Mouse (Mus musculus) erythroblast, embryonic 14.5 days (primary cell): Measurements from ENCODE around the gene Nfatc2. TPM values are rescaled to one million over a fixed set of nuclear protein-coding genes. Genes with fewer than 3 reads are reported as not detected.

ENCODE experiments used
- H3K27me3 ChIP-seq: 2 replicates; pipeline ENCODE4 v1.6.1; 2012; ENCODE audit warnings: inconsistent platforms; ENCODE audit not compliant: control insufficient read depth
- H3K36me3 ChIP-seq: 2 replicates; pipeline ENCODE4 v1.6.1; 2012; ENCODE audit warnings: mild to moderate bottlenecking, inconsistent platforms; ENCODE audit not compliant: control insufficient read depth
- H3K4me1 ChIP-seq: 2 replicates; pipeline ENCODE4 v1.6.1; 2012; ENCODE audit warnings: inconsistent platforms; ENCODE audit not compliant: control insufficient read depth
- H3K4me3 ChIP-seq: replicated peaks from 2 replicates; pipeline ENCODE3; 2012; ENCODE audit warnings: moderate library complexity, mild to moderate bottlenecking, inconsistent platforms
- H3K9me3 ChIP-seq: 2 replicates; pipeline ENCODE4 v1.6.1; 2012; ENCODE audit warnings: low read length, inconsistent platforms, mixed read lengths; ENCODE audit not compliant: control insufficient read depth
- GATA1 ChIP-seq: IDR thresholded peaks from 2 replicates; pipeline ENCODE4 v1.6.1; 2012; ENCODE audit warnings: low read length, inconsistent platforms, mixed read lengths
- TAL1 ChIP-seq: IDR thresholded peaks from 3 replicates; pipeline ENCODE4 v1.6.1; 2012; ENCODE audit warnings: low read length, inconsistent platforms, mixed read lengths
- polyA plus RNA-seq: library from polyadenylated mRNA; stranded (reverse); fragments of >175 nt; gene quantifications from 2 replicates; pipeline ENCODE4 v1.2.3, GENCODE M21; 2012

Gene Nfatc2
- polyA plus RNA-seq, 1 experiment = not detected

DNA sequence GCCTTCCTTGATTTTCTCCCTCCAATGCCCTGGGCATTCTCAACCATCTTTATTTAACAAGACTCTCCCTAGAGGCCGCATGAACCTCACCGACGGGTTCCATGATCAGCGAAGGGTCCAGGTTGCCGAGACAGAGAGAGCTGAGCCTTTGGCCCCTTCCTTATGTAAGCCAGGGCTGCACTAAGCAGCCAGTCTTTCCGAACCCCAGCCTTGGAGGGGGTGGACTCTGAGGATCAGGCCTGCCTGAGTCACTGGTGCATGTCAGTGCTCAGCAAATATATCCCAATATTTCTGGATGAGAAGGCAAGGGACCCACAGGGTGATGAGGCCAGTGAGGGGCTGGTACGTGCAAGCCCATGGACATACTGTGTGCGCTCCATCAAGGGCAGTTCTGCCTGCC, 72.9 kb downstream of the Nfatc2 start:
- no peak for TF ChIP-seq TAL1
- no peak for TF ChIP-seq GATA1
- H3K4me3 ChIP-seq = no peak overlapping the region
- H3K9me3 ChIP-seq = no peaks in the 10 kb centered on the region; the same call in 1 of the 2 replicates
- peaks cover 6% of the 10 kb centered on the region for H3K4me1 ChIP-seq
- H3K36me3 ChIP-seq = no peaks in the 10 kb centered on the region
- peaks cover 6% of the 10 kb centered on the region for H3K27me3 ChIP-seq

GRCm38 (mm10) chr2:168527430-168527792, 74.0 kb downstream of the Nfatc2 start:
- H3K4me1 ChIP-seq = peaks cover 6% of the 10 kb centered on the region
- H3K36me3 ChIP-seq = no peaks in the 10 kb centered on the region
- H3K4me3 ChIP-seq = no peak overlapping the region
- H3K27me3 ChIP-seq = peaks cover 6% of the 10 kb centered on the region
- no peak for TF ChIP-seq TAL1
- TF ChIP-seq GATA1 = no peak
- no peaks in the 10 kb centered on the region; the same call in 1 of the 2 replicates for H3K9me3 ChIP-seq

GRCm38 (mm10) chr2:168526547-168527429, 74.7 kb downstream of the Nfatc2 start:
- H3K36me3 ChIP-seq = no peaks in the 10 kb centered on the region
- no peak for TF ChIP-seq TAL1
- TF ChIP-seq GATA1 = no peak
- no peaks in the 10 kb centered on the region; the same call in 1 of the 2 replicates for H3K9me3 ChIP-seq

DNA sequence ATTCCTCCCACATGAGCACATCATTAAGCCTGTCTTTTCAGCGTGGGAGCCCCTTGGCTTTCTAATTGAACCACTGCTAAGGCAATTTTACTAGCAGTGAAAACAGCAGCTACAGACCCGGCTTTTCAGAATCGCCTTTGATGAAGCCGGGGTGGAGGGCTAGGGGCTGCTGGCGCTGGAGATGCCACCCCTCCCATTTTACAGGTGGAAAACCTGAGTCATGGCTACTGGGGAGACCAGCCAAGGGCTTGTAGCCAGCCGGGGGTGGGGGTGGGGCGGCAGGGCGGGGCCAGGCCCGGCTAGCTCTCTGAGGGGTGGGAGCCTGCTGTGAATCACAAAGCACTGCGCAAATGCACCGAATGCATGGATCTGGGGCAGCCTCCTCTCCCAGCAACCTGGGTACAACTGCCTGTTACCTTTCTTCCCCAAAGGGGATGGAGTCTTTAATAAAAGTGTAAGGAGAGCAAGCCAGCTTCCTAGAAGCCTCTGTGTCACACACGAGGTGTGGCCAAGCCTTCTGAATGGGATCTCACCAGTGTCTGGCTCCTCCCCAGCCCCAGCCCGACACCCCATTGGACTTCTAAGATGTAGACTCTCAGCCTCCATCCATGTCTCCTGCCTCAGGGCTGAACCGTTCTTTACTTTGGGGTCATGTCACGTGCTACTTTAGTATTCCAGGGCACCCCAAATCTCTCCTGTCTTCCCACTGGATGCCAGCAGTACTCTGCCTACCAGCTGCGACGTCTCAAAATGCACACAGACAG, 75.9 kb downstream of the Nfatc2 start:
- TF ChIP-seq GATA1 = no peak
- TF ChIP-seq TAL1 = no peak
- H3K27me3 ChIP-seq = peaks cover 6% of the 10 kb centered on the region
- H3K36me3 ChIP-seq = no peaks in the 10 kb centered on the region
- peaks cover 6% of the 10 kb centered on the region for H3K4me1 ChIP-seq
- H3K4me3 ChIP-seq = no peak overlapping the region
- H3K9me3 ChIP-seq = no peaks in the 10 kb centered on the region; the same call in 1 of the 2 replicates

More at GRCm38 (mm10) chr2:168526547-168527429, 74.7 kb downstream of the Nfatc2 start:
- H3K4me1 ChIP-seq = peaks cover 6% of the 10 kb centered on the region
- H3K27me3 ChIP-seq = peaks cover 6% of the 10 kb centered on the region
- no peak overlapping the region for H3K4me3 ChIP-seq

- Histone ChIP-seq H3K27me3 (peaks cover 6% of the 10 kb centered on the region), H3K36me3 (no peaks in the 10 kb centered on the region), H3K9me3 (no peaks in the 10 kb centered on the region; the same call in 1 of the 2 replicates)
Measured at GRCm38 (mm10) chr2:168524905-168525381, 76.5 kb downstream of the Nfatc2 start.

DNA sequence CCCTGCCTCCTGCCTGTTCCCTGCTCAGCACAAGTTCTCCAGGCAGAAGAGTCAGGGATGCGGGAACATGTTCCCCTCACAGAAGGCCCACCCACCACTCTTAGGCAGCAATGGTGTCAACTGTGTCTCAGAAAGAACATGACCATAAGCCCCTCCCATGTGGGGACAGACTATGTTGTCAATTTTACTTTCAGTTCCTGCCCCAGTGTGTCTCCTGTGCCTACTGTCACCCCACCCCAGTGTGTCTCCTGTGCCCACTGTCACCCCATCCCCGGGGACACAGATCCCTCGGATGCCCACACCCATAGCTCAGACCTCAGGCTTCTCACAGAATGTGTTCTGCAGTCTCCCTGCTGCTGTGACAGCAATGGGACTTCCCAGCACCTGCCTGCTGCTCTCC, 79.2 kb downstream of the Nfatc2 start:
- Histone ChIP-seq H3K36me3 (no peaks in the 10 kb centered on the region), H3K4me1 (peaks cover 6% of the 10 kb centered on the region), H3K9me3 (no peaks in the 10 kb centered on the region; the same call in 1 of the 2 replicates), H3K4me3 (no peak overlapping the region), H3K27me3 (peaks cover 6% of the 10 kb centered on the region)
- TF ChIP-seq GATA1 (no peak), TAL1 (no peak)

More at GRCm38 (mm10) chr2:168524905-168525381, 76.5 kb downstream of the Nfatc2 start:
- Histone ChIP-seq H3K4me3 (no peak overlapping the region), H3K4me1 (peaks cover 6% of the 10 kb centered on the region)
- TF ChIP-seq TAL1 (no peak), GATA1 (no peak)

GRCm38 (mm10) chr2:168520771-168521170, 80.7 kb downstream of the Nfatc2 start:
- H3K4me1 ChIP-seq = peaks cover 6% of the 10 kb centered on the region
- H3K4me3 ChIP-seq = no peak overlapping the region
- H3K9me3 ChIP-seq = no peaks in the 10 kb centered on the region
- H3K36me3 ChIP-seq = no peaks in the 10 kb centered on the region
- no peak for TF ChIP-seq TAL1
- no peak for TF ChIP-seq GATA1
- H3K27me3 ChIP-seq = peaks cover 6% of the 10 kb centered on the region

DNA sequence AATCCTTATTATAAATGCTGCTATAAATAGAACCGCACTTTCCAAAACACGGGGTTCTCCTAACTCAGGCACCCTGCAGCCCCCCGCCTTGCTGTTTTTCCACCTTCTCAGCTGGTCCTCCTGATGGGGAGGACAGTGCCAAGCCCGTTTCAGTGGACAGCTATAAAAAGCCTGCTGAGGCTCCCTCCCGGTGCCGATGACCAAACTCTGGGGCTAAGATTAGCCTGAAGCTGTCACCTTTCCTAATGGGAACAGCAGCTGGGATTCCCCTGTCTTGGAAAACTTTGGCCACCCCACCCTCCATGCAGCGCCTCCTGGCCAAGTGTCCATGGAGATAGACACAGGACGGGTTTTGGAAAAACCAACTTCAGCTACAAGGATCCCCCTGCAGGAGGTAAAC, 81.9 kb downstream of the Nfatc2 start:
- H3K9me3 ChIP-seq = no peaks in the 10 kb centered on the region
- no peaks in the 10 kb centered on the region for H3K4me1 ChIP-seq
- TF ChIP-seq GATA1 = no peak
- no peak for TF ChIP-seq TAL1
- H3K27me3 ChIP-seq = no peaks in the 10 kb centered on the region; the same call in 1 of the 2 replicates
- no peak overlapping the region for H3K4me3 ChIP-seq
- no peaks in the 10 kb centered on the region for H3K36me3 ChIP-seq

DNA sequence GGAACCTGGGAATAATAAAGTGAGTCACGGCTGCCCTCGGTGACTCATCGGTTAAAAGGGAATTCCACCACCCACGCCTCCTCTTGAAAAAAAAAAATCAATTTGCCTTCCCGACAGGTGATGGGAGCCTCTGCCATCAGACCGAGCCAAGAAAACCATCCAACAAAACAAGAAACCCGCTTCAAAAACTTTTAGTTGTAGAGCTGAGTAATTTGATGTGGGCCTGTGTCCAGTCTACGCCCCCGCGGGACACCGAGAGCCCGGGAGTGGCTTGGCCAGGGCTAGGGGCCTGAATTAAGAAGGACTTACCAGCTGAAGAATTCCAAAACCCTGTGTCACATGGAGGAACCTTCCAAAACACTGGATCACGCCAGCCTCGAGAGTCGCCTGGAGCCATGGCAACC, 83.2 kb downstream of the Nfatc2 start:
- TF ChIP-seq TAL1 = no peak
- TF ChIP-seq GATA1 = no peak
- H3K36me3 ChIP-seq = no peaks in the 10 kb centered on the region
- H3K4me3 ChIP-seq = no peak overlapping the region
- H3K9me3 ChIP-seq = no peaks in the 10 kb centered on the region
- H3K27me3 ChIP-seq = no peaks in the 10 kb centered on the region; the same call in 1 of the 2 replicates
- H3K4me1 ChIP-seq = no peaks in the 10 kb centered on the region
